In genomic region chr7:114743022-114743780, GRCm38 (mm10) we compare ENCODE assay signal across 21 mouse cellular contexts. TPM values are rescaled to one million over a fixed set of nuclear protein-coding genes. Genes with fewer than 3 reads are reported as not detected.
DNase-seq lines count a peak whose midpoint lies in the region; ATAC-seq and TF ChIP-seq lines count a peak whose summit lies in the region.
"Had no signal": no experiment of that assay in that cellular context is flagged by ENCODE, and none has a peak within 500 bp of the region (broad histone marks: within the 10 kb centered on the region; RNA-seq: fewer than 3 reads in every experiment).

TSS of gene Insc (plus strand) at chr7:114743694.

- no peak within 1 kb of the TSS for H3K9ac ChIP-seq in liver, embryonic 13.5 days
- H3K9ac ChIP-seq in liver, embryonic 12.5 days, result no peak within 1 kb of the TSS
- H3K9ac ChIP-seq in liver, embryonic 15.5 days, result no peak within 1 kb of the TSS
- H3K9ac ChIP-seq in stomach, postnatal 0 days (ENCODE audit: low read length), result no peak within 1 kb of the TSS
- H3K9ac ChIP-seq: embryonic facial prominence, embryonic 13.5 days; lung, embryonic 14.5 days; midbrain, embryonic 15.5 days had no signal

- TF ChIP-seq EP300 in stomach, postnatal 0 days (optimal IDR thresholded peaks at IDR 0.05), result no peak

- no peak for DNase-seq in cerebellum, adult 2 months
- no peak for DNase-seq in cerebellum, postnatal 10 days
- DNase-seq in liver, embryonic 13.5 days, result no peak
- DNase-seq in stomach, postnatal 0 days (ENCODE audit: low spot score), result no peak
- no peak for DNase-seq in left cerebral cortex, postnatal 4 days
- no peak for DNase-seq in cerebellum, adult 9-10 months
- DNase-seq: adrenal gland, postnatal 10 days; heart, postnatal 10 days; kidney, adult 9 months; kidney, postnatal 25 days; lung, embryonic 14.5 days; lung, postnatal 36 days; right cerebral cortex, adult 18-20 months; thymus, adult 2 months had no signal

- no peak within 1 kb of the TSS for H3K27ac ChIP-seq in cerebellum, adult 2 months (ENCODE audit: insufficient read depth, low read length)
- no peak within 1 kb of the TSS for H3K27ac ChIP-seq in liver, embryonic 13.5 days
- H3K27ac ChIP-seq in liver, embryonic 12.5 days, result no peak within 1 kb of the TSS
- no peak within 1 kb of the TSS for H3K27ac ChIP-seq in liver, embryonic 15.5 days (replicated peaks)
- H3K27ac ChIP-seq in stomach, postnatal 0 days (replicated peaks), result peak within 1 kb of the TSS; percentile 82
- H3K27ac ChIP-seq: embryonic facial prominence, embryonic 13.5 days; midbrain, embryonic 15.5 days had no signal

- H3K4me2 ChIP-seq in liver, embryonic 13.5 days, result no peak within 1 kb of the TSS
- H3K4me2 ChIP-seq in liver, embryonic 12.5 days, result no peak within 1 kb of the TSS
- no peak within 1 kb of the TSS for H3K4me2 ChIP-seq in liver, embryonic 15.5 days
- H3K4me2 ChIP-seq in stomach, postnatal 0 days (replicated peaks; ENCODE audit: low read depth), result peak within 1 kb of the TSS; percentile 34
- H3K4me2 ChIP-seq: midbrain, embryonic 15.5 days had no signal

- no peak for TF ChIP-seq POLR2A in cerebellum, adult 2 months (IDR thresholded peaks at IDR 0.05; ENCODE audit: borderline replicate concordance, insufficient read depth, low read length)

- no peaks in the 10 kb centered on the region; the same call in 1 of the 2 replicates for H3K27me3 ChIP-seq in cerebellum, adult 2 months (ENCODE audit: control insufficient read depth, insufficient read depth, low read length)
- H3K27me3 ChIP-seq in liver, embryonic 13.5 days, result peaks cover 12% of the 10 kb centered on the region
- peaks cover 21% of the 10 kb centered on the region for H3K27me3 ChIP-seq in liver, embryonic 12.5 days (replicated peaks)
- H3K27me3 ChIP-seq in liver, embryonic 15.5 days, result peaks cover 8% of the 10 kb centered on the region; the same call in 1 of the 2 replicates
- H3K27me3 ChIP-seq in stomach, postnatal 0 days (ENCODE audit: control insufficient read depth, insufficient read depth, low read length), result no peaks in the 10 kb centered on the region
- H3K27me3 ChIP-seq: midbrain, embryonic 15.5 days had no signal

- intact Hi-C loops in left cerebral cortex, postnatal 4 days (cut with DNase I), result no loop called here

- H3K36me3 ChIP-seq in liver, embryonic 13.5 days, result no peaks in the 10 kb centered on the region
- no peaks in the 10 kb centered on the region for H3K36me3 ChIP-seq in liver, embryonic 12.5 days
- no peaks in the 10 kb centered on the region for H3K36me3 ChIP-seq in liver, embryonic 15.5 days (replicated peaks)
- no peaks in the 10 kb centered on the region for H3K36me3 ChIP-seq in stomach, postnatal 0 days (ENCODE audit: control insufficient read depth, insufficient read depth, low read length)
- H3K36me3 ChIP-seq: embryonic facial prominence, embryonic 13.5 days; midbrain, embryonic 15.5 days had no signal

- no peak for TF ChIP-seq CTCF in cerebellum, adult 2 months (IDR thresholded peaks at IDR 0.05; ENCODE audit: borderline replicate concordance, insufficient read depth, low read depth, low read length)
- TF ChIP-seq CTCF in stomach, postnatal 0 days (IDR thresholded peaks at IDR 0.05; ENCODE audit: low read depth), result no peak

- WGBS in cerebellum, adult 2 months, result 66% methylated on average over 5 of the region's 5 CpGs
- WGBS in liver, embryonic 13.5 days (ENCODE audit: insufficient replicate concordance), result 49% methylated on average over 5 of the region's 5 CpGs
- 56% methylated on average over 5 of the region's 5 CpGs for WGBS in liver, embryonic 12.5 days (ENCODE audit: insufficient replicate concordance)
- WGBS in liver, embryonic 15.5 days (ENCODE audit: insufficient replicate concordance), result 47% methylated on average over 5 of the region's 5 CpGs
- WGBS in stomach, postnatal 0 days, result 66% methylated on average over 5 of the region's 5 CpGs

- no peaks in the 10 kb centered on the region for H3K9me3 ChIP-seq in liver, embryonic 13.5 days (replicated peaks)
- H3K9me3 ChIP-seq in liver, embryonic 12.5 days (replicated peaks), result no peaks in the 10 kb centered on the region
- no peaks in the 10 kb centered on the region for H3K9me3 ChIP-seq in liver, embryonic 15.5 days (replicated peaks)
- no peaks in the 10 kb centered on the region for H3K9me3 ChIP-seq in stomach, postnatal 0 days (ENCODE audit: control insufficient read depth, low read length)
- H3K9me3 ChIP-seq: embryonic facial prominence, embryonic 13.5 days; midbrain, embryonic 15.5 days had no signal

- no peak for ATAC-seq in liver, embryonic 13.5 days (ENCODE audit: low read depth)
- ATAC-seq in liver, embryonic 12.5 days, result no peak
- ATAC-seq in liver, embryonic 15.5 days (ENCODE audit: insufficient read depth), result no peak
- ATAC-seq in stomach, postnatal 0 days (ENCODE audit: low FRiP score, low TSS enrichment), result peak; percentile 75; the same call in 1 of the 2 replicates
- ATAC-seq: forebrain, embryonic 16.5 days; midbrain, embryonic 15.5 days had no signal

- H3K4me1 ChIP-seq in cerebellum, adult 2 months (ENCODE audit: control insufficient read depth, insufficient read depth, low read length), result no peaks in the 10 kb centered on the region
- no peaks in the 10 kb centered on the region for H3K4me1 ChIP-seq in liver, embryonic 13.5 days (replicated peaks)
- H3K4me1 ChIP-seq in liver, embryonic 12.5 days, result no peaks in the 10 kb centered on the region
- no peaks in the 10 kb centered on the region for H3K4me1 ChIP-seq in liver, embryonic 15.5 days (replicated peaks)
- peaks cover 3% of the 10 kb centered on the region; the same call in 1 of the 2 replicates for H3K4me1 ChIP-seq in stomach, postnatal 0 days (replicated peaks; ENCODE audit: control insufficient read depth, insufficient read depth)

- H3K4me3 ChIP-seq in cerebellum, adult 2 months (replicated peaks; ENCODE audit: insufficient read depth, low read depth, low read length), result no peak within 1 kb of the TSS
- H3K4me3 ChIP-seq in liver, embryonic 13.5 days (replicated peaks), result no peak within 1 kb of the TSS
- H3K4me3 ChIP-seq in liver, embryonic 12.5 days, result no peak within 1 kb of the TSS
- no peak within 1 kb of the TSS for H3K4me3 ChIP-seq in liver, embryonic 15.5 days (replicated peaks)
- H3K4me3 ChIP-seq in stomach, postnatal 0 days (ENCODE audit: low read depth, low read length), result no peak within 1 kb of the TSS
- H3K4me3 ChIP-seq: embryonic facial prominence, embryonic 13.5 days; midbrain, embryonic 15.5 days had no signal

RNA-seq across cellular contexts. Expression of gene Insc, which starts in this region (rescaled TPM):
- 8.8 and 13.1 TPM in 2 replicates for polyA plus RNA-seq in cerebellum, adult 2 months (2012; rRNA removed)
- 9.8 and 10.8 TPM in 2 replicates for polyA plus RNA-seq in liver, embryonic 13.5 days (2015; fragmentation: Nextera tagmentation; extraction: Ambion mirVana)
- 3.2 and 3.7 TPM in 2 replicates for polyA plus RNA-seq in liver, embryonic 12.5 days (2016; fragmentation: Nextera tagmentation; extraction: Ambion mirVana)
- polyA plus RNA-seq in liver, embryonic 15.5 days (2015; fragmentation: Nextera tagmentation; extraction: Ambion mirVana), result 22.0 and 25.2 TPM in 2 replicates
- 11.2 and 15.8 TPM in 2 replicates for polyA plus RNA-seq in stomach, postnatal 0 days (2015; fragmentation: Nextera tagmentation; extraction: Ambion mirVana)
- 1 to 10 TPM in 1 of 2 experiments, under 1 TPM in 1; 0.85 to 1.3 TPM for total RNA-seq in left cerebral cortex, postnatal 4 days (2021)
- total RNA-seq: common myeloid progenitor, adult 5-6 weeks; megakaryocyte-erythroid progenitor cell, adult 5-6 weeks had no signal
